Mouse (Mus musculus): Measurements from ENCODE around the gene Ak5. TPM values are rescaled to one million over a fixed set of nuclear protein-coding genes. Genes with fewer than 3 reads are reported as not detected.

The Ak5 gene
- total and polyA plus RNA-seq, 2 experiments from 2014 or later: 14.6 to 27.2 TPM

GRCm38 (mm10) chr3:152644610-152645009 is 23.6 kb downstream of the Ak5 start:
- Histone ChIP-seq H3K4me3 (ENCODE audit: low read depth, low read length) (no peak overlapping the region), H3K27ac (ENCODE audit: low read depth, low read length) (no peak overlapping the region), H3K36me3 (ENCODE audit: insufficient read depth) (no peaks in the 10 kb centered on the region), H3K27me3 (ENCODE audit: insufficient read depth, low read length) (no peaks in the 10 kb centered on the region), H3K4me2 (ENCODE audit: low read depth) (no peak overlapping the region), H3K9me3 (ENCODE audit: low read length) (no peaks in the 10 kb centered on the region), H3K9ac (no peak overlapping the region), H3K4me1 (ENCODE audit: insufficient read depth) (no peaks in the 10 kb centered on the region)
- no peak for TF ChIP-seq CTCF (IDR thresholded peaks at IDR 0.05; ENCODE audit: low read depth)
- DNase-seq (no peak), ATAC-seq (no peak)
- WGBS: 89% methylated on average over 5 of the region's 5 CpGs

GRCm38 (mm10) chr3:152625061-152625820 is 42.9 kb downstream of the Ak5 start:
- Histone ChIP-seq H3K4me2 (ENCODE audit: low read depth) (no peak overlapping the region), H3K4me1 (ENCODE audit: insufficient read depth) (no peaks in the 10 kb centered on the region), H3K4me3 (ENCODE audit: low read depth, low read length) (no peak overlapping the region), H3K9me3 (ENCODE audit: low read length) (no peaks in the 10 kb centered on the region), H3K27ac (ENCODE audit: low read depth, low read length) (no peak overlapping the region), H3K9ac (no peak overlapping the region), H3K36me3 (ENCODE audit: insufficient read depth) (no peaks in the 10 kb centered on the region), H3K27me3 (ENCODE audit: insufficient read depth, low read length) (no peaks in the 10 kb centered on the region)
- DNase-seq (peak; percentile 63), ATAC-seq (peak; percentile 79)
- no peak for TF ChIP-seq CTCF (IDR thresholded peaks at IDR 0.05; ENCODE audit: low read depth)
- WGBS: 48% methylated on average over 10 of the region's 10 CpGs

- DNase-seq (no peak), ATAC-seq (no peak)
- H3K4me2 ChIP-seq (ENCODE audit: low read depth): no peak overlapping the region
- H3K27ac ChIP-seq (ENCODE audit: low read depth, low read length): no peak overlapping the region
- no peaks in the 10 kb centered on the region for H3K36me3 ChIP-seq (ENCODE audit: insufficient read depth)
- H3K4me1 ChIP-seq (ENCODE audit: insufficient read depth): no peaks in the 10 kb centered on the region
- WGBS: 27% methylated on average over 11 of the region's 11 CpGs
- H3K9ac ChIP-seq: no peak overlapping the region
- no peak for TF ChIP-seq CTCF (IDR thresholded peaks at IDR 0.05; ENCODE audit: low read depth)
- no peak overlapping the region for H3K4me3 ChIP-seq (ENCODE audit: low read depth, low read length)
- no peaks in the 10 kb centered on the region for H3K27me3 ChIP-seq (ENCODE audit: insufficient read depth, low read length)
- H3K9me3 ChIP-seq (ENCODE audit: low read length): no peaks in the 10 kb centered on the region
These were observed 47.6 kb downstream of the Ak5 start for GRCm38 (mm10) chr3:152620534-152620933.

GRCm38 (mm10) chr3:152620058-152620457 is 48.1 kb downstream of the Ak5 start:
- no peak overlapping the region for H3K4me2 ChIP-seq (ENCODE audit: low read depth)
- H3K9ac ChIP-seq: no peak overlapping the region

GRCm38 (mm10) chr3:152609076-152609475 is 59.1 kb downstream of the Ak5 start:
- no peak for DNase-seq
- no peak for TF ChIP-seq CTCF (IDR thresholded peaks at IDR 0.05; ENCODE audit: low read depth)
- 90% methylated on average over 5 of the region's 5 CpGs for WGBS

More at GRCm38 (mm10) chr3:152620058-152620457, 48.1 kb downstream of the Ak5 start:
- Histone ChIP-seq H3K36me3 (ENCODE audit: insufficient read depth) (peaks cover 2% of the 10 kb centered on the region; the same call in 1 of the 2 replicates), H3K27ac (ENCODE audit: low read depth, low read length) (no peak overlapping the region), H3K27me3 (ENCODE audit: insufficient read depth, low read length) (no peaks in the 10 kb centered on the region), H3K9me3 (ENCODE audit: low read length) (no peaks in the 10 kb centered on the region), H3K4me3 (ENCODE audit: low read depth, low read length) (no peak overlapping the region), H3K4me1 (ENCODE audit: insufficient read depth) (no peaks in the 10 kb centered on the region)
- DNase-seq: no peak
- no peak for TF ChIP-seq CTCF (IDR thresholded peaks at IDR 0.05; ENCODE audit: low read depth)
- no peak for ATAC-seq
- 62% methylated on average over 11 of the region's 11 CpGs for WGBS

GRCm38 (mm10) chr3:152605849-152606248 is 62.3 kb downstream of the Ak5 start:
- Histone ChIP-seq H3K4me3 (ENCODE audit: low read depth, low read length) (no peak overlapping the region), H3K27ac (ENCODE audit: low read depth, low read length) (no peak overlapping the region), H3K4me2 (ENCODE audit: low read depth) (no peak overlapping the region), H3K27me3 (ENCODE audit: insufficient read depth, low read length) (no peaks in the 10 kb centered on the region), H3K9me3 (ENCODE audit: low read length) (no peaks in the 10 kb centered on the region), H3K9ac (no peak overlapping the region), H3K4me1 (ENCODE audit: insufficient read depth) (no peaks in the 10 kb centered on the region), H3K36me3 (ENCODE audit: insufficient read depth) (no peaks in the 10 kb centered on the region)
- WGBS: 55% methylated on average over 11 of the region's 11 CpGs
- peak; percentile 93 for ATAC-seq
- peak; percentile 63 for DNase-seq
- TF ChIP-seq CTCF (IDR thresholded peaks at IDR 0.05; ENCODE audit: low read depth): peak; percentile 26; the same call in 1 of the 2 replicates

More at GRCm38 (mm10) chr3:152609076-152609475, 59.1 kb downstream of the Ak5 start:
- Histone ChIP-seq H3K27ac (ENCODE audit: low read depth, low read length) (no peak overlapping the region), H3K4me3 (ENCODE audit: low read depth, low read length) (no peak overlapping the region), H3K4me1 (ENCODE audit: insufficient read depth) (no peaks in the 10 kb centered on the region), H3K4me2 (ENCODE audit: low read depth) (no peak overlapping the region), H3K9me3 (ENCODE audit: low read length) (no peaks in the 10 kb centered on the region), H3K9ac (no peak overlapping the region), H3K27me3 (ENCODE audit: insufficient read depth, low read length) (no peaks in the 10 kb centered on the region), H3K36me3 (ENCODE audit: insufficient read depth) (no peaks in the 10 kb centered on the region)
- no peak for ATAC-seq

- DNase-seq: no peak
- no peak overlapping the region for H3K4me3 ChIP-seq (ENCODE audit: low read depth, low read length)
- 34% methylated on average over 6 of the region's 6 CpGs for WGBS
These were observed 68.5 kb downstream of the Ak5 start for GRCm38 (mm10) chr3:152599679-152600078.

More at GRCm38 (mm10) chr3:152599679-152600078, 68.5 kb downstream of the Ak5 start:
- no peak for TF ChIP-seq CTCF (IDR thresholded peaks at IDR 0.05; ENCODE audit: low read depth)
- H3K4me2 ChIP-seq (ENCODE audit: low read depth): no peak overlapping the region
- ATAC-seq: no peak
- H3K9ac ChIP-seq: no peak overlapping the region
- no peaks in the 10 kb centered on the region for H3K9me3 ChIP-seq (ENCODE audit: low read length)
- H3K27me3 ChIP-seq (ENCODE audit: insufficient read depth, low read length): no peaks in the 10 kb centered on the region
- no peaks in the 10 kb centered on the region for H3K4me1 ChIP-seq (ENCODE audit: insufficient read depth)
- H3K36me3 ChIP-seq (ENCODE audit: insufficient read depth): no peaks in the 10 kb centered on the region
- no peak overlapping the region for H3K27ac ChIP-seq (ENCODE audit: low read depth, low read length)

Measured in forebrain, postnatal 0 days (tissue).